Mouse (Mus musculus): Measurements from ENCODE around the gene Kctd19.

DNA sequence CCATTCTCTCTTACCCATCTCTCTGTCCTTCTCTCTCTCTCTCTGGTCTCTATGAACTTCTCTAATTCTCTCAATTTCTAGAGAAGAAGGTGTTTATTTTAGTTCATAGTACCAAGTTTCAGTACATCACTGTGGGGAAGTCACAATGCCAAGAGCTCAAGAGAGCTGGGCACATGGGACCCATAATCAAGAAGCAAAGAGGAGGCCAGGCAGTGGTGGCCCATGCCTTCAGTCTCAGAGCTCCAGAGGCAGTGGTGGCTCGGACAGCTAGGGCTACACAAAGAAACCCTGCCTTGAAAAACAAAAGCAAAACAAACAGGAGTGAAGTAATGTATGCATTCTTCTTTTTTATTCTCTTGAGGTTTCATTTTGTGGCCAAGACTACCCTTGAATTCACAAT lies 8.8 kb downstream of the Kctd19 start:
- no peak for TF ChIP-seq TAL1 (IDR thresholded peaks at IDR 0.05; ENCODE audit: low read length)
- no peak for TF ChIP-seq GATA1 (IDR thresholded peaks at IDR 0.05; ENCODE audit: low read length)

Data from erythroblast, embryonic 14.5 days (primary cell).